Mouse (Mus musculus) thymus, postnatal 10 days (tissue): ENCODE measurements around the gene Gm13287.
"Not testable (repeated sequence)": the region's sequence is repeated elsewhere in the genome, so short reads cannot be mapped to it uniquely, and the experiment has no call there.

Experiments
- DNase-seq, 2 experiments: peaks; one replicate each; pipeline ENCODE4 v3.0.0; 2021; ENCODE audit warnings: low spot score in 2 of 2

Gm13287 gene

GRCm38 (mm10) chr4:88802954-88803353 is at the start of gene Gm13287:
Gm13287 (plus strand) TSS chr4:88803254.
- DNase-seq, result not testable (repeated sequence)

GRCm38 (mm10) chr4:88754818-88755340 is 48.2 kb upstream of the Gm13287 start, which contains the start of gene Gm13271:
Gm13271 (plus strand) TSS chr4:88754868.
- peak; percentile 61 to 83 for DNase-seq

GRCm38 (mm10) chr4:88756581-88757513 is 46.2 kb upstream of the Gm13287 start:
- DNase-seq, result peak in 1 of 2 experiments; percentile 23

DNA sequence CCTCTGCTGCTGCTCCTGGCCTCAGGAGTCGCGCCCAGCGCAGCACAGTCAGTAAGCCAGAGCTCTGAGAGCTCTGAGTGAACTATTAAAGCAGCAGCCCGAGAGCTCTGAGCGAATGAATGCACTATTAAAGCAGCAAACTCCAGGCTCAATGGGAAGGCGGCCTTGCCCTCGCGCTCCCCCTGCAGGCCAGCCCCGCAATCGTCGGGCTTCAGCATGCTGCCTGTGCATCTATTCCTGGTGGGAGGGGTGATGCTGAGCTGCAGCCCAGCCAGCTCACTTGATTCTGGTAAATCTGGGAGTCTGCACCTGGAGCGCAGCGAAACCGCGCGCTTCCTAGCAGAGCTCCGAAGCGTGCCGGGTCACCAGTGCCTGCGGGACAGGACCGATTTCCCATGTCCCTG is 45.4 kb upstream of the Gm13287 start:
- DNase-seq, result peak; percentile 85 to 91

DNA sequence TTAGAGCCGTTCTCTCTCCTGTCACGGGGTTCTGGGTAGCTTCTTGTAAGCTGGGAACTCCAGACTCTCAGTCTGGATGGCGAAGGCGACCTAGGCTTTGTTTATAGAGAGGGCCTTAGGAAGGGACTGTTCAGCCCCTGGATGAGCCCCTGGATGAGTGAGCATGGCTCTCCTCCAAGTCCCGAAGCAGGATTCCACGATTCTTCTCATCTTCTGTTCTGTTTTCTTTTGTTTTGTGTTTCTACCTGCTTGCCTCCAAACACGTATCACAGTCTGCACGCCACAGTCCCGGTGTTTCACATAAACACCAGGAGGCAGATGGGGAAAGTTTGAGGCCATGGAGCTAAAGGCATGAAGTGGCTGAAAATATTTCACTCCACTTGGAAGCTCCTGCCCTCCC is 44.3 kb upstream of the Gm13287 start:
- not testable (repeated sequence) for DNase-seq

DNA sequence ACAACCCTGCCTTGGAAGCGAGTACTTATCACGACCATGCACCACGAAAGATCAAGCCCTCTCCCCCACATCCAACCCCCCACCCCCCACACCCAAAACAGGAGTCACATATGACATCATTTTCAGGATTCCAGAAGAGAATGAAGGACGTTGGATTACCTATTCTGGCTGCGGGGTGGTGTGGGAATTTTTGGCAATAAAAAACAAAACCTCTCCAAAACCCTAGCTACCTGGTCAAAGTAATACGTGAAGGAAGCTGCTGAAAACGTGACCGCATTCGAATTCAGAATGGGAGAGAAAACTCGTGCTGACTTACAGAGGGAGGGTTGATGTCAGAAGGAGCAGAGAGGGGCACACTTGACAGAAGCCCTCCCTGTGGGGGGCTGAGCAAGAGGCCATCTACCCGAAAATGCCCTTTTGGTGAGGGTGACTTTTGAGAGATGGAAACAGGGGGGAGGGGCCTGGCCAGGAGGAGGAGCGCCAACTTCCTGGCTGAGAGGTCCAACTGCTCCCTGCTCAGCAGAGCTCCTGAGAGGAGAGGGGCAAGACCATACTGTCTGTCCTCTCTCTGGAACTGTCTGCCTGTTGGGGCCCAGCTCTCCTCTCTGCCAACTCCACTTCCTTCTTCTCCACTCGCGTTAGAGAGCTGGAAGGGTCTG is 43.3 kb upstream of the Gm13287 start, which contains the start of gene Gm13283:
Gene Gm13283, plus strand, starts transcription at position 510 of the 659 bp plus-strand sequence.
- peak; percentile 43 to 53 for DNase-seq

- not testable (repeated sequence) for DNase-seq
These were observed 42.6 kb upstream of the Gm13287 start for GRCm38 (mm10) chr4:88760431-88760830.

GRCm38 (mm10) chr4:88761776-88762175 is 41.3 kb upstream of the Gm13287 start:
- DNase-seq, result peak; percentile 90 to 93

DNA sequence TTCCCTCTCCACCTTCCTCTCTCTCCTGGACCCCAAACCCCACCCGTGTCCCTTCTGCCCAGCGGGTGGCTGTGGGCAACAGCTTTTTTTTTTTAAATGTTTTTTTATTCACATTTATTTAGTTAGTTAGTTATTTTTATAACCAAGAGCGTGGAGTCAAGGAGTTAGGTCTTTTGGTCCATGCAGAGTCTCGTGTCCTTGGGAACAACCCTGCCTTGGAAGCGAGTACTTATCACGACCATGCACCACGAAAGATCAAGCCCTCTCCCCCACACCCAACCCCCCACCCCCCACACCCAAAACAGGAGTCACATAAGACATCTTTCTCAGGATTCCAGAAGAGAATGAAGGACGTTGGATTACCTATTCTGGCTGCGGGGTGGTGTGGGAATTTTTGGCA is 40.7 kb upstream of the Gm13287 start:
- not testable (repeated sequence) for DNase-seq

- DNase-seq, result not testable (repeated sequence)
These were observed 39.6 kb upstream of the Gm13287 start for GRCm38 (mm10) chr4:88763384-88764018.

GRCm38 (mm10) chr4:88773534-88773933 is 29.5 kb upstream of the Gm13287 start, which contains the start of gene Gm13290:
Gm13290 (plus strand) TSS chr4:88773834.
- not testable (repeated sequence) for DNase-seq

GRCm38 (mm10) chr4:88776622-88777021 is 26.4 kb upstream of the Gm13287 start, which contains the start of gene Gm13289:
Gm13289 (plus strand) TSS chr4:88776922.
- not testable (repeated sequence) for DNase-seq

DNA sequence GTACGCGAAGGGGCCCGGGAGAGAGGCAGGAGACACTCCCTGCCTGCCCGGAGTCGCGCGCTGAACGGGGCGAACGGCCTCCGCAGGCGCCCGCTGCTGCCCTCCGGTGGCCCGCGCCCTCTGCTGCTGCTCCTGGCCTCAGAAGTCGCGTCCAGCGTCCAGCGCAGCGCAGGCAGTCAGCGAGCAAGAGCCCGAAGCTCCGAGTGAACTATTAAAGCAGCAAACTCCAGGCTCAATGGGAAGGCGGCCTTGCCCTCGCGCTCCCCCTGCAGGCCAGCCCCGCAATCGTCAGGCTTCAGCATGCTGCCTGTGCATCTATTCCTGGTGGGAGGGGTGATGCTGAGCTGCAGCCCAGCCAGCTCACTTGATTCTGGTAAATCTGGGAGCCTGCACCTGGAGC is 23.5 kb upstream of the Gm13287 start, which contains the start of gene Gm13272:
Gene Gm13272, plus strand, starts transcription at position 301 of the 400 bp plus-strand sequence.
- not testable (repeated sequence) for DNase-seq

GRCm38 (mm10) chr4:88780320-88780719 is 22.7 kb upstream of the Gm13287 start:
- not testable (repeated sequence) for DNase-seq

DNA sequence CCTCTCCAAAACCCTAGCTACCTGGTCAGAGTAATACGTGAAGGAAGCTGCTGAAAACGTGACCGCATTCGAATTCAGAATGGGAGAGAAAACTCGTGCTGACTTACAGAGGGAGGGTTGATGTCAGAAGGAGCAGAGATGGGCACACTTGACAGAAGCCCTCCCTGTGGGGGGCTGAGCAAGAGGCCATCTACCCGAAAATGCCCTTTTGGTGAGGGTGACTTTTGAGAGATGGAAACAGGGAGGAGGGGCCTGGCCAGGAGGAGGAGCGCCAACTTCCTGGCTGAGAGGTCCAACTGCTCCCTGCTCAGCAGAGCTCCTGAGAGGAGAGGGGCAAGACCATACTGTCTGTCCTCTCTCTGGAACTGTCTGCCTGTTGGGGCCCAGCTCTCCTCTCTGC is 21.2 kb upstream of the Gm13287 start, which contains the start of gene Ifnz:
Gene Ifnz, plus strand, starts transcription at position 301 of the 400 bp plus-strand sequence.
- DNase-seq, result not testable (repeated sequence)

DNA sequence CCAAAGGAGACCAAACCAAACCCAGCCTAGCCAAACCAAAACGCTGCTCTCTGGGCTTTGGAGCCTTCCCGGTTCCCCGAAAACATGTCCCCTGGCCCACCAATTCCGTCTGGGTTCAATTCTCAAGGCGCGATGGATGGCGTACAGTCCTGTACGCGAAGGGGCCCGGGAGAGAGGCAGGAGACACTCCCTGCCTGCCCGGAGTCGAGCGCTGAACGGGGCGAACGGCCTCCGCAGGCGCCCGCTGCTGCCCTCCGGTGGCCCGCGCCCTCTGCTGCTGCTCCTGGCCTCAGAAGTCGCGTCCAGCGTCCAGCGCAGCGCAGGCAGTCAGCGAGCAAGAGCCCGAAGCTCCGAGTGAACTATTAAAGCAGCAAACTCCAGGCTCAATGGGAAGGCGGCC is 20.7 kb upstream of the Gm13287 start:
- not testable (repeated sequence) for DNase-seq

DNA sequence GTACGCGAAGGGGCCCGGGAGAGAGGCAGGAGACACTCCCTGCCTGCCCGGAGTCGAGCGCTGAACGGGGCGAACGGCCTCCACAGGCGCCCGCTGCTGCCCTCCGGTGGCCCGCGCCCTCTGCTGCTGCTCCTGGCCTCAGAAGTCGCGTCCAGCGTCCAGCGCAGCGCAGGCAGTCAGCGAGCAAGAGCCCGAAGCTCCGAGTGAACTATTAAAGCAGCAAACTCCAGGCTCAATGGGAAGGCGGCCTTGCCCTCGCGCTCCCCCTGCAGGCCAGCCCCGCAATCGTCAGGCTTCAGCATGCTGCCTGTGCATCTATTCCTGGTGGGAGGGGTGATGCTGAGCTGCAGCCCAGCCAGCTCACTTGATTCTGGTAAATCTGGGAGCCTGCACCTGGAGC is 17.6 kb upstream of the Gm13287 start, which contains the start of gene Gm13276:
Gene Gm13276, plus strand, starts transcription at position 301 of the 400 bp plus-strand sequence.
- DNase-seq, result not testable (repeated sequence)

GRCm38 (mm10) chr4:88788402-88788801 is 14.7 kb upstream of the Gm13287 start, which contains the start of gene Gm13277:
Gm13277 (plus strand) TSS chr4:88788632.
- DNase-seq, result peak; percentile 61 to 66

- DNase-seq, result not testable (repeated sequence)
These were observed 11.8 kb upstream of the Gm13287 start, which contains the start of gene Gm13278 for GRCm38 (mm10) chr4:88791250-88791649. Gm13278 (plus strand) TSS chr4:88791550.

DNA sequence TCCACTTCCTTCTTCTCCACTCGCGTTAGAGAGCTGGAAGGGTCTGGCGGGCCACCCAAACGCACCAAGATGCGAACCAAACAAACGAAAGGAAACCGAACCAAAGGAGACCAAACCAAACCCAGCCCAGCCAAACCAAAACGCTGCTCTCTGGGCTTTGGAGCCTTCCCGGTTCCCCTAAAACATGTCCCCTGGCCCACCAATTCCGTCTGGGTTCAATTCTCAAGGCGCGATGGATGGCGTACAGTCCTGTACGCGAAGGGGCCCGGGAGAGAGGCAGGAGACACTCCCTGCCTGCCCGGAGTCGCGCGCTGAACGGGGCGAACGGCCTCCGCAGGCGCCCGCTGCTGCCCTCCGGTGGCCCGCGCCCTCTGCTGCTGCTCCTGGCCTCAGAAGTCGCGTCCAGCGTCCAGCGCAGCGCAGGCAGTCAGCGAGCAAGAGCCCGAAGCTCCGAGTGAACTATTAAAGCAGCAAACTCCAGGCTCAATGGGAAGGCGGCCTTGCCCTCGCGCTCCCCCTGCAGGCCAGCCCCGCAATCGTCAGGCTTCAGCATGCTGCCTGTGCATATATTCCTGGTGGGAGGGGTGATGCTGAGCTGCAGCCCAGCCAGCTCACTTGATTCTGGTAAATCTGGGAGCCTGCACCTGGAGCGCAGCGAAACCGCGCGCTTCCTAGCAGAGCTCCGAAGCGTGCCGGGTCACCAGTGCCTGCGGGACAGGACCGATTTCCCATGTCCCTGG is 8.9 kb upstream of the Gm13287 start, which contains the start of gene Gm13275:
Gene Gm13275, plus strand, starts transcription at position 552 of the 740 bp plus-strand sequence.
- peak; percentile 57 to 69 for DNase-seq
